In the genomic region with DNA sequence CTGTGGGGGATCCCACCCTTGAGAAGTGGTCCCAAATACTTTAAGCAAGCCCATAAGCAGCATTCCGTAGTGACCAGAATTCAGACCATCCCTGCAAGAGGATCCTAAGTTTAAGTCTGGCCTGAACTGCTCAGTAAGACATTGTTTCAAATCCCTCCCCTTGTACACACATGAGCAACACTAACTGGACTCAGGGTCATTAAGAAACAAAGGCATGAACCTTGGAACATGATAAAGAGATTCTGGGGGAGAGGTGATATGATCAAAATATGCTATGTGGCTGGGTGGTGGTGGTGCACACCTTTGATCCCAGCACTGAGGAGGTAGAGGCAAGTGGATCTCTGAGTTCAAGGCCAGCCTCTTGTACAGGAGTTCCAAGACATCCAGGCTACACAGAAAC, we compare ENCODE assay signal across 24 mouse cellular contexts. TPM values are rescaled to one million over a fixed set of nuclear protein-coding genes. Genes with fewer than 3 reads are reported as not detected.
A peak's percentile ranks its signal among the peaks of the same experiment; 100 is the strongest.
DNase-seq lines count a peak whose midpoint lies in the region; ATAC-seq and TF ChIP-seq lines count a peak whose summit lies in the region.
"Had no signal": no experiment of that assay in that cellular context is flagged by ENCODE, and none has a peak within 500 bp of the region (broad histone marks: within the 10 kb centered on the region; RNA-seq: fewer than 3 reads in every experiment).

No protein-coding gene starts in this region.

- no peak overlapping the region for H3K9ac ChIP-seq in liver, adult 2 months (ENCODE audit: low read depth, low read length)
- no peak overlapping the region for H3K9ac ChIP-seq in intestine, embryonic 16.5 days (ENCODE audit: low read depth, low read length)
- H3K9ac ChIP-seq: embryonic facial prominence, embryonic 12.5 days; embryonic facial prominence, embryonic 15.5 days; forebrain, postnatal 0 days; heart, embryonic 13.5 days; hindbrain, embryonic 12.5 days; hindbrain, embryonic 15.5 days had no signal

- H3K4me2 ChIP-seq in intestine, embryonic 16.5 days (ENCODE audit: low read depth, low read length) = no peak overlapping the region
- H3K4me2 ChIP-seq: embryonic facial prominence, embryonic 12.5 days; embryonic facial prominence, embryonic 15.5 days; heart, embryonic 13.5 days; hindbrain, embryonic 12.5 days; hindbrain, embryonic 15.5 days had no signal

- H3K27ac ChIP-seq in liver, adult 2 months (replicated peaks; ENCODE audit: insufficient read depth, low read depth, low read length) = no peak overlapping the region
- peak overlapping the region; percentile 41 for H3K27ac ChIP-seq in intestine, embryonic 16.5 days (ENCODE audit: low read length)
- peak overlapping the region; percentile 81 for H3K27ac ChIP-seq in small intestine, adult 2 months (ENCODE audit: insufficient read depth, low read depth, low read length)
- H3K27ac ChIP-seq: embryonic facial prominence, embryonic 12.5 days; embryonic facial prominence, embryonic 15.5 days; heart, embryonic 10.5 days; heart, embryonic 13.5 days; hindbrain, embryonic 12.5 days; hindbrain, embryonic 15.5 days had no signal

- no peak for TF ChIP-seq POLR2A in liver, adult 2 months (IDR thresholded peaks at IDR 0.05; ENCODE audit: extremely low read depth, insufficient read depth, low read length)
- no peak for TF ChIP-seq POLR2A in small intestine, adult 2 months (IDR thresholded peaks at IDR 0.05; ENCODE audit: low read depth, low read length)

- H3K4me3 ChIP-seq in liver, adult 2 months (ENCODE audit: insufficient read depth, low read depth, low read length) = no peak overlapping the region
- H3K4me3 ChIP-seq in intestine, embryonic 16.5 days (ENCODE audit: low read length) = no peak overlapping the region
- H3K4me3 ChIP-seq in small intestine, adult 2 months (ENCODE audit: low read depth, low read length) = no peak overlapping the region
- H3K4me3 ChIP-seq: embryonic facial prominence, embryonic 12.5 days; embryonic facial prominence, embryonic 15.5 days; heart, embryonic 10.5 days; heart, embryonic 13.5 days; hindbrain, embryonic 12.5 days; hindbrain, embryonic 15.5 days had no signal

- DNase-seq in liver, adult 2 months (ENCODE audit: extremely low read depth, low read depth, low spot score) = peak; percentile 29
- DNase-seq in liver = no peak
- no peak for DNase-seq in frontal cortex, postnatal 25 days (ENCODE audit: low spot score in 2 of 2)
- no peak for DNase-seq in cerebellum, adult 8-10 months
- DNase-seq: adrenal gland, adult 2 months; adrenal gland, postnatal 14 days; cerebellum, adult 11 months; cerebellum, adult 9-10 months; forebrain, postnatal 0 days; gastrocnemius, postnatal 25 days; heart, adult 18-20 months; heart, postnatal 14 days; heart, postnatal 4 days had no signal

- H3K79me2 ChIP-seq in liver, adult 2 months (ENCODE audit: control insufficient read depth, insufficient read depth, low read length) = 0 out of 2 replicates have a peak, but pooled peaks cover 4% of the 10 kb centered on the region

- no peaks in the 10 kb centered on the region for H3K9me3 ChIP-seq in intestine, embryonic 16.5 days (ENCODE audit: control insufficient read depth, low read length)
- H3K9me3 ChIP-seq: embryonic facial prominence, embryonic 12.5 days; embryonic facial prominence, embryonic 15.5 days; heart, embryonic 10.5 days; heart, embryonic 13.5 days; hindbrain, embryonic 12.5 days; hindbrain, embryonic 15.5 days had no signal

- no peaks in the 10 kb centered on the region for H3K36me3 ChIP-seq in liver, adult 2 months (ENCODE audit: control insufficient read depth, insufficient read depth, low read length)
- H3K36me3 ChIP-seq in intestine, embryonic 16.5 days (ENCODE audit: control insufficient read depth, insufficient read depth, low read length) = peaks cover 6% of the 10 kb centered on the region; the same call in 1 of the 2 replicates
- H3K36me3 ChIP-seq in small intestine, adult 2 months (ENCODE audit: control insufficient read depth, insufficient read depth, low read length) = peaks cover 45% of the 10 kb centered on the region

- peak; percentile 69 for ATAC-seq in intestine, embryonic 16.5 days
- ATAC-seq: CD4-positive, CD25-positive, alpha-beta regulatory T cell, adult 4 months; forebrain, embryonic 14.5 days; forebrain, postnatal 0 days had no signal

- H3K4me1 ChIP-seq in liver, adult 2 months (ENCODE audit: control insufficient read depth, insufficient read depth, low read length) = no peaks in the 10 kb centered on the region
- peaks cover 23% of the 10 kb centered on the region for H3K4me1 ChIP-seq in intestine, embryonic 16.5 days (ENCODE audit: control insufficient read depth, insufficient read depth, low read length)
- peaks cover 31% of the 10 kb centered on the region for H3K4me1 ChIP-seq in small intestine, adult 2 months (ENCODE audit: control insufficient read depth, insufficient read depth, insufficient read length, low read length)

- 95% methylated on average over 1 of the region's 1 CpGs for WGBS in liver, adult 2 months
- 84% methylated on average over 1 of the region's 1 CpGs for WGBS in intestine, embryonic 16.5 days
- 15% methylated on average over 1 of the region's 1 CpGs for WGBS in small intestine, adult 2 months

- H3K27me3 ChIP-seq in liver, adult 2 months (ENCODE audit: control insufficient read depth, insufficient read depth, low read length) = no peaks in the 10 kb centered on the region
- no peaks in the 10 kb centered on the region for H3K27me3 ChIP-seq in intestine, embryonic 16.5 days (replicated peaks; ENCODE audit: control insufficient read depth, insufficient read depth, low read length)
- H3K27me3 ChIP-seq in small intestine, adult 2 months (ENCODE audit: control insufficient read depth, insufficient read depth, low read length) = no peaks in the 10 kb centered on the region
- H3K27me3 ChIP-seq: embryonic facial prominence, embryonic 12.5 days; embryonic facial prominence, embryonic 15.5 days; heart, embryonic 13.5 days; hindbrain, embryonic 12.5 days; hindbrain, embryonic 15.5 days had no signal

- no peak for TF ChIP-seq CTCF in liver, adult 2 months (IDR thresholded peaks at IDR 0.05; ENCODE audit: low read depth, low read length)
- TF ChIP-seq CTCF in small intestine, adult 2 months (IDR thresholded peaks at IDR 0.05; ENCODE audit: extremely low read depth, insufficient read length, insufficient replicate concordance, low read depth, low read length) = no peak

RNA-seq across cellular contexts. Expression of a gene that starts 12.9 kb away (rescaled TPM):
- total RNA-seq in liver, adult 2 months (2014; rRNA removed) = 44.3 and 55.0 TPM in 2 replicates
- polyA plus RNA-seq in liver, adult 2 months (2012; rRNA removed) = 71.0 and 71.9 TPM in 2 replicates
- polyA plus RNA-seq in intestine, embryonic 16.5 days (2015; fragmentation: Nextera tagmentation; extraction: Ambion mirVana) = 75.7 and 76.5 TPM in 2 replicates
- 50.5 and 116 TPM in 2 replicates for polyA plus RNA-seq in small intestine, adult 2 months (2012; rRNA removed)

RNA-seq across cellular contexts. Expression of a gene that starts 13.2 kb away (rescaled TPM):
- 2.5 and 3.1 TPM in 2 replicates for total RNA-seq in liver, adult 2 months (2014; rRNA removed)
- polyA plus RNA-seq in liver, adult 2 months (2012; rRNA removed) = 9.6 and 10.7 TPM in 2 replicates
- polyA plus RNA-seq in intestine, embryonic 16.5 days (2015; fragmentation: Nextera tagmentation; extraction: Ambion mirVana) = 14.2 and 15.4 TPM in 2 replicates
- 25.4 and 54.9 TPM in 2 replicates for polyA plus RNA-seq in small intestine, adult 2 months (2012; rRNA removed)

RNA-seq across cellular contexts. Expression of a gene that starts 58.0 kb away (rescaled TPM):
- 14.9 and 22.6 TPM in 2 replicates for total RNA-seq in liver, adult 2 months (2014; rRNA removed)
- polyA plus RNA-seq in liver, adult 2 months (2012; rRNA removed) = 25.8 and 34.2 TPM in 2 replicates
- 19.0 and 21.4 TPM in 2 replicates for polyA plus RNA-seq in intestine, embryonic 16.5 days (2015; fragmentation: Nextera tagmentation; extraction: Ambion mirVana)
- polyA plus RNA-seq in small intestine, adult 2 months (2012; rRNA removed) = 19.8 and 34.8 TPM in 2 replicates

RNA-seq across cellular contexts. Expression of a gene that starts 58.5 kb away (rescaled TPM):
- total RNA-seq in liver, adult 2 months (2014; rRNA removed) = 0.13 and 0.18 TPM in 2 replicates
- polyA plus RNA-seq in liver, adult 2 months (2012; rRNA removed) = 2.2 and 2.7 TPM in 2 replicates
- 15.6 TPM in 2 replicates for polyA plus RNA-seq in intestine, embryonic 16.5 days (2015; fragmentation: Nextera tagmentation; extraction: Ambion mirVana)
- 12.1 and 13.2 TPM in 2 replicates for polyA plus RNA-seq in small intestine, adult 2 months (2012; rRNA removed)
- total RNA-seq: common myeloid progenitor, adult 5-6 weeks had no signal
